Mouse (Mus musculus) cerebellum, postnatal 10 days (tissue): Measurements from ENCODE around the gene Slc8a1.

Experiments used
- DNase-seq, 2 experiments: peaks; one replicate each; pipeline ENCODE4 v3.0.0; 2021; ENCODE audit warnings: mixed read lengths in 2 of 2

Slc8a1 gene

GRCm38 (mm10) chr17:81554052-81554734, 184.0 kb downstream of the Slc8a1 start:
- DNase-seq: no peak

GRCm38 (mm10) chr17:81551856-81552635, 186.1 kb downstream of the Slc8a1 start:
- no peak for DNase-seq

GRCm38 (mm10) chr17:81550864-81551263, 187.3 kb downstream of the Slc8a1 start:
- DNase-seq: no peak

GRCm38 (mm10) chr17:81548016-81548415, 190.2 kb downstream of the Slc8a1 start:
- no peak for DNase-seq

GRCm38 (mm10) chr17:81546525-81546924, 191.7 kb downstream of the Slc8a1 start:
- no peak for DNase-seq

GRCm38 (mm10) chr17:81546012-81546411, 192.2 kb downstream of the Slc8a1 start:
- DNase-seq: no peak

GRCm38 (mm10) chr17:81544926-81545325, 193.3 kb downstream of the Slc8a1 start:
- no peak for DNase-seq

- DNase-seq: peak; percentile 81 to 87
Observed at GRCm38 (mm10) chr17:81542313-81543185, 195.6 kb downstream of the Slc8a1 start.

GRCm38 (mm10) chr17:81538163-81539160, 199.7 kb downstream of the Slc8a1 start:
- DNase-seq: no peak

- no peak for DNase-seq
Observed at GRCm38 (mm10) chr17:81536093-81536492, 202.1 kb downstream of the Slc8a1 start.

- peak; percentile 47 to 59 for DNase-seq
Observed at GRCm38 (mm10) chr17:81529849-81530248, 208.3 kb downstream of the Slc8a1 start.

- DNase-seq: peak in 1 of 2 experiments; percentile 12
Observed at GRCm38 (mm10) chr17:81528940-81529339, 209.2 kb downstream of the Slc8a1 start.

GRCm38 (mm10) chr17:81526463-81526862, 211.7 kb downstream of the Slc8a1 start:
- no peak for DNase-seq

GRCm38 (mm10) chr17:81524826-81525225, 213.4 kb downstream of the Slc8a1 start:
- DNase-seq: no peak

GRCm38 (mm10) chr17:81523943-81524342, 214.2 kb downstream of the Slc8a1 start:
- DNase-seq: peak; percentile 53 to 60

- DNase-seq: no peak
Observed at GRCm38 (mm10) chr17:81518316-81519025, 219.7 kb downstream of the Slc8a1 start.

GRCm38 (mm10) chr17:81516155-81516554, 222.0 kb downstream of the Slc8a1 start:
- no peak for DNase-seq

- DNase-seq: no peak
Observed at GRCm38 (mm10) chr17:81514022-81514421, 224.2 kb downstream of the Slc8a1 start.

- DNase-seq: no peak
Observed at GRCm38 (mm10) chr17:81513368-81513958, 224.7 kb downstream of the Slc8a1 start.

GRCm38 (mm10) chr17:81505162-81505685, 233.0 kb downstream of the Slc8a1 start:
- DNase-seq: peak; percentile 70 to 76
